Mouse (Mus musculus) lung, adult 18-20 months (tissue): ENCODE measurements at regions not wholly inside any gene's neighbourhood (a gene's known extent, or its start where the extent isn't known, plus 50 kb on each side); places are given as distances from the start of the nearest gene placed in this dataset.
A peak's percentile ranks its signal among the peaks of the same experiment; 100 is the strongest.

Experiments
- DNase-seq, 2 experiments: peaks; one replicate each; pipeline ENCODE4 v3.0.0; 2022; ENCODE audit warnings: mixed read lengths in 2 of 2

DNA sequence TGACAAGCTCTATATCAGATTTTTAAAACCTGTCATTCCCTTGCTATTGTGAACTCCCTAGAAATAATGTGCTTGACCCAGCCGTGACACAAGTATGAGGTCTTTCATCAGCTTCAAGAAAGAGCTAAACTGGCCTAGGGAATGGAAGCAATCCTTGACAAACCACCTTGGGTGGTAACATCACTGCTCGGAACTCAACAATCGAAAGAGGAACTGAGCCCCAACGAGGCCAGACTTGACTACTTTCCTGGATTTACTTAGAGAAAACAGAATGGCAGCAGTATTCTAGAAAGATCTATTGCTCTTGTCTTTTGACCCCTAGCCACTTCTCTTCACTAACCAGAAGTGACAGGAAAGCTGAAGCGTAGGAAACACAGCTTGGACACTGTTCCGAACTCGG lies 191.2 kb upstream of the Klf3 start:
- DNase-seq = no peak

DNA sequence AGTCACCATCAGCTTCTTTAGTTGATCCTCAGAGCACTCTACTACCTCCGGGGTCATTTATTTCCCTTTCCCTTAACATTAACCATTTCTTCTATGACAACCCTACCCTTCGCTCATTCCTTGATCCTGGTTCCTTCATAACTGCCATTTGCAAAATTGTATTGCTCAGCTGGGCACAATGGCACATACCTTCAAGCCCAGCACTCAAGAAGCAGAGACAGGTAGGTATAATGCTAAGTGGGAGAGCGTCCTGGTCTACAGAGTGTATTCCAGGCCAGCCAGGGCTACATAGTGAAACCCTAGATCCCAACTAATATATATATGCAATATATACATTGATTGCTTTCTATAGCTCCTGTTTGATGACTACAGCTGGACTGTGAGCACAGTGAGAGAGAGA lies 189.5 kb upstream of the Klf3 start:
- no peak for DNase-seq

DNA sequence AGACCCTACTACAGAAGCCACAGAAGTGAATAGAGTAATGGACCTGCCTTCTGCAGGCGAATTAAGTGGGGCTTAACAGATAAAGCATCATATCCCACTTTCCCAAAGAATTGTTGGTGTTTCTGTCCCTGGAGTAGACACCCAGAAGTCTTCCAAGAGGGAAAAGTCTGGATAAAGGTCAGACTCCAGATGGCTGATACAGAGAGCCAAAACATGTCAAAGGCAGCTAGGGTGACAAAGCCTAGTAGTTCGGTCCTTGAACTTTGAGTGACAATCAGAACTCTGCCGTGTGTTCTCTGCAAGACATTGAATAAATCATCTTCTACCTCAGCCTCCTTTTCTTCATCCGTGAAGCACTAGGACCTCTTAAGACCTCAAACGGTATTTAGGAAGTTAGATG lies 185.1 kb upstream of the Klf3 start:
- no peak for DNase-seq

DNA sequence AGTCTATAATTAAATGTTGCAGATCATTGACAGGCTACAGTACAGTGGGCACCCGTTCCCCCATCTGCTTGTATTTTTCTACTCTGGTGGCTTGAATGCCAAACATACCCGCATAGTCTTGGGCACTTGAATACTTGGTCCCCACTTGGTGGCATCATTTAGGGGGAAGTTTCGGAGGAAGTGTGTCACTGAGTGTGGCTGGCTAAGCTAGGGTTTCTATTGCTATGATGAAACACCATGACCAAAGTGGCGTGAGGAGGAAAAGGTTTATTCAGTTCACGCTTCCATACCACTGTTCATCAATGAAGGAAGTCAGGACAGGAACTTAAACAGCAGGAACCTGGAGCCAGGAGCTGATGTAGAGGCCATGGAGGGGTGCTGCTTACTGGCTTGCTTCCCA lies 183.4 kb upstream of the Klf3 start:
- DNase-seq = no peak

DNA sequence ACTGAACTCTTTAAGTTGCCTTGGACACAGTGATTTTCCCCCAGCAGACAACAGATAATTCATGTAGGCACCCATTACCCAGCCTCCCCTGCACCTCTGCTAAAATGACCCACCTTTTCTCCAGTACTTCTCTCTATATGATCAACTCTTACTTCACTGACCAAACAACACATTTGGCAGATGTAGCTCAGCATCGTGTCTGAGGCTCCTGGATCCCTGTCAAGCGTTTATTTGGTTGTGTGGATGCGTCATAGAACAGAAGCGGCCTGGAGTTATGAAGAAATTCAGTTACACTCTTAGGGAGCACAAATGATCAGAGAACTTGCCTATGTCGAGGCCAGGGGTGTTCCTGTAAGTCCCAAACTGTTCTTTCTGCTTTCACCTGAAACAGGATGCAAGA lies 182.5 kb upstream of the Klf3 start:
- DNase-seq = no peak

DNA sequence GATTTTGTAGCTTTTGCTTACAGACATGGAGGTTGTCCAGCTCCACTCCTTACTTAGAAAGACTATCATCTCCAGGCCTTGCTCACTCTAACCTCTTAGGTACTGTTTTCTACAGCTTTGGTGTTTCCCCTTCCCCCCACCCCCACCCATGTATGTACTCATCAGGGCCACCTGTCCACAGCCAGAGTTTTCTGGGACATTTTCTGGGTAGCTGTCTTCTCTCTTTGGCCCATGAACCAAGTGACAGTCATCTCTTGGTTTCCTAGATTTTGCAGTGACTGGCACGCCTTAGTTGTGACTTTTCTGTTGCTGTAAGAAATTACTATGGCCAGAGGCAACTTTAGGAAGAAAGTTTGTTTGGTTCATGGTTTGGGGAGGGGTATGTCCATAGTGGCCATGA lies 181.8 kb upstream of the Klf3 start:
- no peak for DNase-seq

DNA sequence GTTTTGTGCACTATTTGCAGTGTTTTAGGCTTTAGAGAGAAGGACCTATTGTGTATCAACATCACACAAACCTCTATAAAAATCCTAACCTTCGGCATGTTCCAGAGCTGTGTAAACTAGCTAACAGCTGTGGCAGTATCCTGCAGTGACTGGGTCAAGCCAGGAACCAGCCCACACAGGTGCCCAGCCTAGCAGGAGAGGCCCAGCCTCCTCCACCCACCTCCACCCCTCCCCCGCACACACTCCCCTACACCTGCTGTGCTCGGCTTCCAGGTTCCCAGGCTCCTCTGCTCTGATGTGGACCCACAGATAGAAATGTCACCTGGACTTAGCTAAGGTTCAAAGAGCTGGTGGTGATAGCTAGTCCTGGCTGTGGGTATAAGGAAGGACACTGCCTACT lies 179.5 kb upstream of the Klf3 start:
- DNase-seq = peak in 1 of 2 experiments; percentile 46

DNA sequence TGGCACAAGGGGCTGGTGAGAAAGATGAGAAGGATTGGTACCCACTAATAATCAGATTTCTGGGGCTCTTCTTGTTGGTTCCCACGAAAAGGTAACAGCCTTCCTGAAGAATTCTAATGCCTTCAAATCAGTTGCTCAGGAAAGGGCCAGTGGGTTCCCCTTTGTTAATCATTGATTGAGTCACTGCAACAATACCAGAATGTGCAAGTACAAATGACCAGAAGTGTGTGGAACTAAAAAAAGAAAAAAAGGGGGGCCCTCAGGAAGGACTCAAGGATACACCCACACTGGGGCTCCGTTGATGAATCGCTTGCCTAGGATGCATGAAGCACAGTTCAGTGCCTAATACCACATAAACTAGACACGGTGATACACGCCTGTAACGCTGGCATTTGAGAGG lies 179.0 kb upstream of the Klf3 start:
- no peak for DNase-seq

DNA sequence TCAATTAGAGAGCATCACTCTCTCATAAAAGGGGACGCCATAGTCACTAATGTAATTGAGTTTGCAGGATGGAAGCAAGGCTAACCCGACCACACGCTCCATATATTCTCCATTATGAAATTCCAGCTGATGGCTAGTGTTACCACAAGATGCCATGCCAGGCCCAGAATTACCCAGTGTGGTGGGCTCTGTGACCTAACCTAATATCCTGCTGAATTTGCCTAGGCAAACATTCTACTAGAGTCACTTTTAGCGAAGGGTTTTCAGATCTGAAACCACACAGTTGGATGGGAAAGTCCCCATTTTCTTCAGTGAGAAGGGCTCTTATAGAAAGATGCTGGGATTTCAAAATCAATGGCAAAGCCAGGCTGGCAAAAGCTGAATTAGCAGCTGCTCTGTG lies 177.8 kb upstream of the Klf3 start:
- DNase-seq = no peak

DNA sequence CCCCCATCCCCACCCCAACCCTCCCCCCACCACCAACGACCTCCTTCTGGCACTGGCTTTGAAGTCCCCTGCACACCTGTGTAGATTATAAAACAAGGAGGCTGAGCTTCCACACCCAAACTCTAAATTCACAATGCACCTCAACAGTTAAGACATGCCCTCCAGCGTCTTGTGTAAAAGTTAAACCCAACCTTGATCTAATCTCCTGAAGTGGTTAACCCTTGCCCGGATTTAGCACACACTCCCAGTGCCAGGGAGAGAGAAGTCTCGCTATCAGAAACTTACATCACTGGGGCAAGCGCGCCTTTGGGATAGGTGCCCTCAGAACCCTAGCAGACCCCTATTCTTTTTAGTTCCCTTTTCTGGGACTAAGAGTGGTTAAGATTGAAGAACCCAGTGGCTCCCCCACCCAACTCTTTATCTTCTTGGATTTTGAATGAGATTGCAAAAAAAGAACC lies 177.3 kb upstream of the Klf3 start:
- DNase-seq = peak in 1 of 2 experiments; percentile 19

DNA sequence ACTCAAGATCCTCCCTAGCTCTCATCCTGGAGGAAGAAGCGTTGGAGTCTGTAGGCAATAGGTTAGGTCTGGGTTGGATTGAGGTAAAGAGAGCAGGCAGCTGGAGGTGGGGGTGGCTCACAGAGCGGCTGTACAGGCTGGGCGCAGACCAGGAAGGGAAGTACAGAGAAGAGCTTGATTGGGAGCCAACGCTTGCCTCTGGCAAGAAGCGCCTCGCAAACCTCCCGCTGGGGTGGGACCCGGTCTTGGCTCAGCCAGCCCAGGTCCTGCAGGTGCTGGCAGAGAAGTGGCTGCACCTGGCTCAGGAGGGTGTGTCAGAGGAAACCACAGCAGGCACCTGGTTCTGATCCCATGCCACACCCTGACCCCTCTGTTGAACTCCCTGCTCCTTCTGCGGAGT lies 176.8 kb upstream of the Klf3 start:
- peak; percentile 76 to 83 for DNase-seq

DNA sequence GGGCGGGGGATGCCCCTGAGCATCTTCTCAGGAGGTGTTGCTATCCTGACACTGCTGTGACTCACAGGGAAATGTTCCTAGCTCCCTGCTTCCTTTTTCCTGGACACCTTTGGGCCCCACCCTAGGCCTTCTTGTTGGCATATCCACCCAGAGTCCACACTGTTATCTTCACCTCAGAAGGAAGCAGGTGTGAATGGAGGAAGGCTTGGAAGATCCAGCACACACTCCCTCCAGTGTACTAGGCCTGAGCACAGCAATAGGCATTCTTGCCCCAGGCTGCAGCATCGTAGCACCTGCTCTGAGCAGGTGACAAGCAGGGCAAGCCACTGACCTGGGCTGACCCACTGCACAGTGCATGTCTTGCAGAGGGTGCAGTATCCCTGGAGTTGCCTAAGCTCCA lies 172.6 kb upstream of the Klf3 start:
- DNase-seq = no peak

DNA sequence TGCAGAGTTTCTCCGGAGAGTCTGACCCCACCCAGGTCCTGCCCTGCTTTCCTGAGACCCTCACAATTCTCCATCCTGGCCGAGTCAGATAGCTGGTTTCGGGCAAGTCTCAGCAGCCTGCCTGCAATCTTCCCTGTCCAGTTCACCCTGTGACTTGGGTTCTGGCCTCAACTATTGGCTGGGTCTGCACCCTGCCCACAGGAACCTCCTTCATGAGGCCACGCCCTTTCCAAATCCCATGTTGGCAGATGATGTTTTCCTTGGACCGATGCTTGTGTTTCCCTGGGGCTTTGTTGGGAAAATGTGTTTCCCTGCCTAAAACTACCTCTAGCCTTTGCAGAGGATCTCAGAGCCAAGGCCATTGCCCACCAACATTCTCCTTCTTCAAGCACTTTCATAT lies 171.0 kb upstream of the Klf3 start:
- DNase-seq = no peak

DNA sequence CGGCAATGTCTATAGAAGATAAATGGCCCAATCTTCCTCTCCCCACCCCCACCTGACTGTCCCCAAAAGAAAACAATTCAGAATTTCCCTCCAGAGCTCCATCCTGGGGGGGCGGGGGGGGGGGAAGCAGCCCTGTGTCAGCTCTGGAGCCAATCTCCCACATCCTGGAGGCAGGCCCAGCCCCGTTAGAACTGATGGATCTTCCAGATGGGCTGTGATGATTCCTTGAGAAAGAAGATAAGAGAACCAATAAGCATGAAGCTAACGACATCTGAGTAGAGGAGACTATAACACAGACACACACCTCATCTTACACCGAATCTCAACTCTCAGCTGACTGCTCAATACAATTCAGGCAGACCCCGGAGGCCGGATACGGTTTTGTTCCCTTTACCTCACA lies 169.2 kb upstream of the Klf3 start:
- no peak for DNase-seq

DNA sequence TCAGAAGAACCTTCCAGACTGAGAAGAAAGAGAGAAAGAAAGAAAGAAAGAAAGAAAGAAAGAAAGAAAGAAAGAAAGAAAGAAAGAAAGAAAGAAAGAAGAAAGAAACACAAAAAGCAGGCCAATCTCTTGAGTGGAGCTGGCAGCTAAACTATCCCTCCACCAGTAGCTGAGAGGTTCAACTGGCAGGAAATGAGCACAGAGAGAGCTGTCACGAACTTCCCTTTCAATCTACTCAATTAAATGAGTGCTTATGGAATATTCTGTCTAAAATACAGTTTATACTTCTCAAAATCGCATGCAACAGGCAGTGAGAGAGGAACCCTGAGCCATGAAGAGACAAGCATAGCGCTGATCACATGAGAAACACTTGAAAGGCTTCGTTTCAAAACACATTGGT lies 168.5 kb upstream of the Klf3 start:
- DNase-seq = no peak

DNA sequence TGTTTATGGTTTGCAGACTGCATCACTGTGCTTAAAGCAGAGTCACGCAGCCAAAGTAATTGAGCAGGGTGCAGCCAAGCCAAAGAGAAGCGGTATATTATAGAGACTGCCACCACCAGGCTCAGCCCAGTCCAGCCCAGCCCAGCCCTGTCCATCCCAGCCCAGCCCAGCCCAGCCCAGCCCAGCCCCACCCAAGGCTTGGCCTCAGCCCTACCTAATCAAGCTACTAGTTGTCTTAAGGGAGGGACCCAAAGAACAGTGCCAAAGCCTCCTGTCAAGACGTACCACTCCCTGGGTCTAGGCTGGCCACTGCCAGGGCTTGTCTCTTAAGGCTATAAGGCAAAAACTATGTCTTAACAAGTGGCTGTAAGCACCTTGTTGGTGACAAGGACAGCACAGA lies 166.9 kb upstream of the Klf3 start:
- DNase-seq = no peak

DNA sequence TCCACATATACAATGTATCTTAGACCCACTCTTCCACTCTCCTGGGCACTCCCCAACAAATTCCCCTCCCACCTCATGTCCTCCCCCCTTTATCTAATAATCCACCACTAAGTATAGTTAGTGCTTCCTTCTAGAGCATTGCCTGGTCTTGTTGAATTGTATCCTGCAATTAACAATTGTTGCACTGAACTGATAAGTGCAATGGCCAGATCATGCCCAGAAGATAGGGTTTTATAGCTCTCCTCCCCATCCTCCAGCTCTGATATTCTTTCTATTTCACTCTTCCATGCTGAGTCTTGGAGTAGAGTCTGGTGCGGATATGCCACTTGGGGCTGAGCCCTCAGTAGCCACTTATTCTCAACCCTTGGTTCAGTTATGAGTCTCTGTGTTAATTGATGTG lies 159.6 kb upstream of the Klf3 start:
- DNase-seq = no peak

DNA sequence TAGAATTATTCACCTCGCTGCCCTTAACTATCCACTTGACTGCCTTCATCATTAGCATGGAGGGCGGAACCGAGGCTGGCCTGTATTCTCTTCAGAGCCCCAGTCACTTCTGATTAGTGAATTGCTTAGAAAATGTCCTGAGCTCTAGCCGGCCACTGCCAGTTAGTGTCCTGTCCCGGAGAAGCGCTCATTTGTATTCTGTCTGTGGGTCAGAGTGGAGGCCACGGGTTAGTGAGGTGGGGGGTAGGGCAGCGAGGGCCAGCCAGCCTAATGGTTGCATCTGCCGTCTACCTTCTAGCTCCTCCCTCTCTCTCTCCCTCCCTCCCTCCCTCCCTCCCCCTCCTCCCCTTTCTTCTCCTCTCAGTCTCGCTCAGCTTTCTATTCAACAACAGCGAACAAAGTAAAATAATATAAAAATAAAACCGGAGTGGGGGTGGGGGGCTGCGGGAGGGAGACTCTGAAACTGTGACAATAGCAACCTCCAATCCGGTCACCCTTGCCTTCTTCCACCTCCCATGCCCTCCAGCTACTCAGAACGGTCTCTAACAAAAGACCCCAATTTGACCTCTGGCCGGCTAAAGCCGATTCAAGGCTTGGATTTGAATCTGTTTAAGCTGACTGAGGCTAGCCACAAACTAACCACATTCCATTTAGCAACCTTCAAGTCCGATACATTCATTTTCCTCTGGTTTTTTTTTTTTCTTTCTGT lies 155.6 kb upstream of the Klf3 start:
- DNase-seq = no peak

DNA sequence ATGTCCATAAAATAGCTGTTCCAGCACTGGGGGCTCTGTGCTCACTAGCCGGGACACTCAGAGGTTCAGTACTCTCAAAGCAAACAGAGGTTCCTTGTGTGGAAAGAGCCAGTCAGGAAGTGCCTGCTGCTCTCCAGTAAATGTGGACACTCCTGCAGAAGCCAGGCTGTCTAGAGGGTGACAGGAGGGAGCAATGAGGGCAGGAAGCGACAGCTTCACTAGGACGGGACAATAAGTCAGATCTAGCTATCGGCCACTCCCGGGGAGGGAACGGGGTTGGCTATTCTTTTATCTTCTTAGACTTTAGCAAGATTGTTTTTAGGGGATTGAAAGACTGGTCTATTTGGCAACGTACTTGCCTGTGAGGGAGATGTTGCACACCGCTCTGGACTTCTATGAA lies 154.7 kb upstream of the Klf3 start:
- no peak for DNase-seq

DNA sequence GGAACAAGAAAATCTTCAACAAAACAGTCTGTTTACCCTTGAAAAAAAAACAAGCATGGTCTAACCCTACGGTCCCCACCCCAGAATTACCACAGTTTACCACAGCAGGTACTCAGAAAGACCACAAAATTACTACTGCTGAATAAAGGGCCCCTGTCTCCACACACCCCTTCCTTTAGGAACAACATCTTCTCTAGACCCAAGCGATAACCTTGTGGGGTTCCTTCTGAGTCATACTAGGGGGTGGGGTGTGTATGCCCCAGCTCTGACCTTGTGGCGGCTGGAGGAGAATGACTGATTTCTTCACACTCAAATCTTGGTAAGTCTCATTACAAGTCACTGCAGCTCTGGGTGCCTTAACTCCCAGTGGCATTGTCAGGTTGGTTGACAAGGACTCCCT lies 151.8 kb upstream of the Klf3 start:
- DNase-seq = no peak

DNA sequence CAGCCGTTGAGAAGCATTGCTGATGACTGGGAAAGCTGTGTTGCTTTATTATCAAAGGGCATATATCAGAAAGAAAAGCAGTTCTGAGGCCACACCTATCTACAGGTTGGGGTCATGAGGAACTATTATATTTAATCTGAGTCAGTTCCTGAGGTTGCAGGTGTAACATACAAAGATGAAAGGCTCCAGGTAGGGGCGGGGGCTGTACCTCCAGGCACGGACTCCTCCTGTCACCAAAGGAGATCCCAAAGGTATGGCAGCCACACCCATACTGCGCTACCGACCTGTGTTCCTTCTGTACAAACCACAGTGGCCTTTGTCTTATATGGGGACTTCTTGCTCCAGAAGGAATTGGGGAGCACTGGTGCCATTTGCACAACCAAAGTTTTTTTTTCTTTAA lies 149.4 kb upstream of the Klf3 start:
- no peak for DNase-seq

DNA sequence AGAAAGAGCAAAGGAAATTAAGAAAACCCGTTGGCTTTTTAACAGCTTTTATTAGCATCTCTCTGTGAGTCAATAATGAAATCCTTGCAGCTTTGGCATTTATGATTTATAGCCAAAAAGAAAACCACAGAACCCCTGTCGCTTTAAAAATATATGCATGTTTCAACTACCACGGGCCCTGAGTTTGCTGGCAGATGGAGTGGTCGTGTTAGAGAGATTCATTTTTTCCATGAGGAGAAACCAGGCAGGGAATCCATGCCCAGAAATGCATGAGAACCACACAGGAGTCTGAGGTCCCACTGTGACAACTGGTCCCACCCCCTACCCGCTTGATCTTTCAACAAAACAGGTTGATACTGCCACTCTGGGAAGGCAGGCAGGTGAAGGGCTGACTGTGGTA lies 147.9 kb upstream of the Klf3 start:
- DNase-seq = no peak

DNA sequence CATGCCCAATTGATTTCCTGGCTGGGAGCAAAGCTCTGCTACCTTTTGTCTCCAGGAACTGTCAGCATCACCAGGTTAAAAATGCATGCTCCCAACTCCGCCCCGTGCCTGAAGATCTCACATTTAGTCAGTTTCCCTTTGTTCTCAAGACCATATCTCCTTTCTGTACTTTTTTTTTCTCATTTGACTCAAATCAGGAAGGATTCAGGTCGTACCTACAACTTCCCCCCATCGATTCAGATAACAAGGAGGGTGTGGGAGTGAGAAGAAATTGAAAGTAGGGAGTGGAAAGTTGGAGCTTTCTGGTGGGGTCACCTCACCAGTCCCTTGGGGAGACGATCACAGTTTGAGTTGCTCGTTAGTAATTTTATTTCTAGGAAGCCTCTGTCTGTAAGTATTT lies 141.2 kb upstream of the Klf3 start:
- no peak for DNase-seq

DNA sequence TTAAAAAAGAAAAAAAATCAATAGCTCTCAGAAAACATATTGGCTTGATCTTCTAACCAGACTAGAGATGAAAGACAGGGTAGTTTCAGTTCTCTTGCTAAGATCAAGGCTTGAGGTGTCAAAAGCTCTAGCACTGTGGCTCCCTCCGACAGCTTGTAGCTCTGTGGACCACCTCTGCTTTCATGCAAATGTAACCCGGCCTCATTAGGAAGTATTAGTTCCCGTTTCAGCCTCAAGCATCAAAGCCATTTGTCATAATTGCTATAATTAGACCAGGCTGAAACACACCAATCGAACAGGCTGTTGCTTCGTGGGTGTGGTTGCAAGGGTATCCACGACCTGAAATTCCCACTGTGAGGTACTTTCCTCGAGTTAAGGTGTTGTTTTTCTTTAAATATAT lies 140.7 kb upstream of the Klf3 start:
- no peak for DNase-seq

DNA sequence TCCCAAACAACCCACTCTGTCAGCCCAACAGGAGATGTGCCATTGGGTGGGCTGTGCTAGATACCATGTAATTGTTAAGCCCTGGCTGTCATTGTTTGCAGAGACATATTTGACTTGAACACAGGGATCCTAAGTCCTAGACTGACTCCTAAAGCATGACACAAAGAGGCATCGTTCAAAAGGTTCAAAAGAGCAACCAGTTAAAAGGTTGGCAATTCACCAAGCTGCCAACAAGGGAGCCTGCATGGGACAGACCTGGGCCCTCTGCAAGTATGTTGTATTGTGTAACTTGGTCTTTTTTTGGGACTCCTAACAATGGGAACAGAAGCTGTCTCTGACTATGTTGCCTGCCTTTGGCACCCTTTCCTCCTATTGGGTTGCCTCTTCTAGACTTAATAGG lies 139.4 kb upstream of the Klf3 start:
- DNase-seq = no peak

DNA sequence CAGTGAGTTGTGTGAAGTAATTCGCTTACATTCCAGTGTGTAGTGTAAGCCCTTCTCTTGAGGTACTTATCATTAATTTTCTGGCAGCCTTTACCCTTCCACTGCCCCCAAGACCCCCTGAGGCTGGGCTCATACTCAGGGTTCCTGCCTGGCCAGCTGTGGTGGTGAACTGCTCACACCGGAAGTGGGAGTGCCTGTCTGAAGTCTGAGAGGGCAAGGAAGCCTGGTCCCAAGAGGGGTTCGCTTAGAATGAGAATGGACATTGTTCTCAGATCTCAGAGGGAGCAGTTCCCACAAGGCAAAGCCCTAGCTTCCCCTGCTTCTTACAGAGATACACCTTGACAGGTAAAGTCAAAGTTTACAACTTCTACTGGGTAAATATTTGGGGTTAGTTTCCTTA lies 138.1 kb upstream of the Klf3 start:
- DNase-seq = no peak
